Comparison of ENCODE assay signal across 18 mouse cellular contexts in the genomic region with DNA sequence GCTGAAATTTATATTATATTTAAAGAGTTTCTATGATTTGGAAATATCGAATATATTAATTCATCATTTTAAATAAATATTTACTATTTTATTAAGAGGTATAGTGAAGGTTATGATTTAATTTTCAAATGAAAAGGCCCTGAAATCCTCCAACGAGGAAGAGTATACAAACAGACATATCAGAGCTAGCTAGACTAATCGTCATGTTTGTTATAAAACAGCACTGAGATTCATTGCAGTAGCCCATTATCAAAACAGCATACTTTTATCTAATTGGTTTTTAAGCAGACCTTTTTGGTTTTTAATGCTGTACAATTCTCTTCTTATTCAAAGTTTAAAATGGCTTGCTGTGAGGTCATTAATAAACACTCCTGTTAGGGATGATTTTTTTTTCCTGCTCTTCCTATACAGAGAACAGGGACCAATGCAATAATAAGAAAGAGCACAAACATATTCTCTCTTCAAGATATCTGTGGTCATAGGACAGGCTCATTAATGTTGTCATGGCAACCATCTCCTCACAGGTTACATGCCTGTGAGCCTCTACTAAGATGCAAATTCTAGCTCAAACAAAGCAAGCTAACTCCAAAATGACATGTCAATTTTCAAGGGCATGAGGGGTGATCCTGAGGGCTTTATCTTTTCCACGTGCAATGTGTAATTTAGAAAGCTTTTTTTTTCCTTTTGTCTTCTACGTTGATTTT.
DNase-seq lines count a peak whose midpoint lies in the region; ATAC-seq and TF ChIP-seq lines count a peak whose summit lies in the region.
"Had no signal": no experiment of that assay in that cellular context is flagged by ENCODE, and none has a peak within 500 bp of the region (broad histone marks: within the 10 kb centered on the region; RNA-seq: fewer than 3 reads in every experiment).

No protein-coding gene starts in this region.

- ATAC-seq in neural tube, embryonic 11.5 days (ENCODE audit: insufficient read depth, low FRiP score, low TSS enrichment), result 0 out of 2 replicates have a peak, but pooled peaks have one; percentile 48
- peak; percentile 76 for ATAC-seq in forebrain, embryonic 14.5 days
- ATAC-seq in hindbrain, postnatal 0 days, result peak; percentile 69; the same call in 1 of the 2 replicates
- ATAC-seq in neural tube, embryonic 14.5 days (ENCODE audit: low read depth), result peak; percentile 75; the same call in 1 of the 2 replicates
- ATAC-seq in liver, embryonic 11.5 days (replicated peaks; ENCODE audit: low FRiP score), result no peak

- no peaks in the 10 kb centered on the region for H3K9me3 ChIP-seq in neural tube, embryonic 11.5 days (ENCODE audit: control insufficient read depth, low read length)
- no peaks in the 10 kb centered on the region for H3K9me3 ChIP-seq in forebrain, embryonic 14.5 days (replicated peaks; ENCODE audit: control insufficient read depth, low read length)
- H3K9me3 ChIP-seq in hindbrain, postnatal 0 days (ENCODE audit: low read length), result no peaks in the 10 kb centered on the region
- no peaks in the 10 kb centered on the region for H3K9me3 ChIP-seq in neural tube, embryonic 14.5 days (ENCODE audit: control insufficient read depth, low read length)
- H3K9me3 ChIP-seq in liver, embryonic 11.5 days (ENCODE audit: control insufficient read depth, low read length), result no peaks in the 10 kb centered on the region
- H3K9me3 ChIP-seq: embryonic facial prominence, embryonic 10.5 days; heart, embryonic 15.5 days; kidney, embryonic 15.5 days; limb, embryonic 15.5 days had no signal

- no peaks in the 10 kb centered on the region for H3K36me3 ChIP-seq in neural tube, embryonic 11.5 days (ENCODE audit: control insufficient read depth, insufficient read depth, low read length)
- no peaks in the 10 kb centered on the region for H3K36me3 ChIP-seq in forebrain, embryonic 14.5 days (ENCODE audit: control insufficient read depth, insufficient read depth, low read length)
- H3K36me3 ChIP-seq in hindbrain, postnatal 0 days (ENCODE audit: insufficient read depth, low read length), result no peaks in the 10 kb centered on the region
- no peaks in the 10 kb centered on the region for H3K36me3 ChIP-seq in neural tube, embryonic 14.5 days (ENCODE audit: control insufficient read depth, insufficient read depth, low read length)
- H3K36me3 ChIP-seq in liver, embryonic 11.5 days (ENCODE audit: control insufficient read depth, insufficient read depth, low read length), result no peaks in the 10 kb centered on the region
- H3K36me3 ChIP-seq: embryonic facial prominence, embryonic 10.5 days; heart, embryonic 15.5 days; kidney, embryonic 15.5 days; limb, embryonic 15.5 days had no signal

- H3K4me3 ChIP-seq in neural tube, embryonic 11.5 days (ENCODE audit: low read depth, low read length), result no peak overlapping the region
- no peak overlapping the region for H3K4me3 ChIP-seq in forebrain, embryonic 14.5 days (ENCODE audit: low read depth, low read length)
- no peak overlapping the region for H3K4me3 ChIP-seq in hindbrain, postnatal 0 days (ENCODE audit: low read length)
- no peak overlapping the region for H3K4me3 ChIP-seq in neural tube, embryonic 14.5 days (ENCODE audit: low read depth, low read length)
- no peak overlapping the region for H3K4me3 ChIP-seq in liver, embryonic 11.5 days (ENCODE audit: low read depth, low read length)
- H3K4me3 ChIP-seq: embryonic facial prominence, embryonic 10.5 days; erythroblast, embryonic 14.5 days; heart, embryonic 15.5 days; kidney, embryonic 15.5 days; limb, embryonic 15.5 days had no signal

- TF ChIP-seq CTCF in hindbrain, postnatal 0 days (IDR thresholded peaks at IDR 0.05; ENCODE audit: low read depth), result no peak

- no peaks in the 10 kb centered on the region for H3K4me1 ChIP-seq in neural tube, embryonic 11.5 days (ENCODE audit: control insufficient read depth, insufficient read depth, low read length)
- peaks cover 5% of the 10 kb centered on the region; the same call in 1 of the 2 replicates for H3K4me1 ChIP-seq in forebrain, embryonic 14.5 days (ENCODE audit: control insufficient read depth, insufficient read depth, low read length)
- H3K4me1 ChIP-seq in hindbrain, postnatal 0 days (ENCODE audit: insufficient read depth, low read length), result 0 out of 2 replicates have a peak, but pooled peaks cover 4% of the 10 kb centered on the region
- H3K4me1 ChIP-seq in neural tube, embryonic 14.5 days (ENCODE audit: control insufficient read depth, insufficient read depth, low read length), result no peaks in the 10 kb centered on the region
- H3K4me1 ChIP-seq in liver, embryonic 11.5 days (replicated peaks; ENCODE audit: control insufficient read depth, insufficient read depth, low read length), result no peaks in the 10 kb centered on the region
- H3K4me1 ChIP-seq: embryonic facial prominence, embryonic 10.5 days; heart, embryonic 15.5 days; kidney, embryonic 15.5 days; limb, embryonic 15.5 days had no signal

- H3K9ac ChIP-seq in neural tube, embryonic 11.5 days (ENCODE audit: low read length), result no peak overlapping the region
- no peak overlapping the region for H3K9ac ChIP-seq in forebrain, embryonic 14.5 days (ENCODE audit: low read length)
- no peak overlapping the region for H3K9ac ChIP-seq in hindbrain, postnatal 0 days (replicated peaks; ENCODE audit: low read length)
- H3K9ac ChIP-seq in neural tube, embryonic 14.5 days (replicated peaks; ENCODE audit: low read depth, low read length), result no peak overlapping the region
- H3K9ac ChIP-seq in liver, embryonic 11.5 days (ENCODE audit: low read depth, low read length), result no peak overlapping the region
- H3K9ac ChIP-seq: heart, embryonic 15.5 days; kidney, embryonic 15.5 days; limb, embryonic 15.5 days had no signal

- no peaks in the 10 kb centered on the region for H3K27me3 ChIP-seq in neural tube, embryonic 11.5 days (ENCODE audit: control insufficient read depth, insufficient read depth, low read length)
- no peaks in the 10 kb centered on the region for H3K27me3 ChIP-seq in forebrain, embryonic 14.5 days (replicated peaks; ENCODE audit: control insufficient read depth, insufficient read depth, low read length)
- no peaks in the 10 kb centered on the region for H3K27me3 ChIP-seq in hindbrain, postnatal 0 days (ENCODE audit: insufficient read depth, low read length)
- no peaks in the 10 kb centered on the region for H3K27me3 ChIP-seq in neural tube, embryonic 14.5 days (ENCODE audit: control insufficient read depth, insufficient read depth, low read length)
- H3K27me3 ChIP-seq in liver, embryonic 11.5 days (replicated peaks; ENCODE audit: control insufficient read depth, insufficient read depth, low read length), result no peaks in the 10 kb centered on the region
- H3K27me3 ChIP-seq: heart, embryonic 15.5 days; kidney, embryonic 15.5 days; limb, embryonic 15.5 days had no signal

- no peak overlapping the region for H3K27ac ChIP-seq in neural tube, embryonic 11.5 days (ENCODE audit: low read depth, low read length)
- H3K27ac ChIP-seq in forebrain, embryonic 14.5 days (ENCODE audit: low read depth, low read length), result peak overlapping the region; percentile 5; the same call in 1 of the 2 replicates
- no peak overlapping the region for H3K27ac ChIP-seq in hindbrain, postnatal 0 days
- no peak overlapping the region for H3K27ac ChIP-seq in neural tube, embryonic 14.5 days (ENCODE audit: low read depth, low read length)
- no peak overlapping the region for H3K27ac ChIP-seq in liver, embryonic 11.5 days (ENCODE audit: low read depth, low read length)
- H3K27ac ChIP-seq: embryonic facial prominence, embryonic 10.5 days; heart, embryonic 15.5 days; kidney, embryonic 15.5 days; limb, embryonic 15.5 days had no signal

- WGBS in neural tube, embryonic 11.5 days, result 75% methylated on average over 5 of the region's 5 CpGs
- 49% methylated on average over 5 of the region's 5 CpGs for WGBS in forebrain, embryonic 14.5 days
- WGBS in hindbrain, postnatal 0 days, result 46% methylated on average over 5 of the region's 5 CpGs
- 58% methylated on average over 5 of the region's 5 CpGs for whole genome bisulfite sequencing in neural tube, embryonic 14.5 days
- WGBS in liver, embryonic 11.5 days, result 76% methylated on average over 5 of the region's 5 CpGs

- H3K4me2 ChIP-seq in neural tube, embryonic 11.5 days (ENCODE audit: low read depth), result no peak overlapping the region
- H3K4me2 ChIP-seq in forebrain, embryonic 14.5 days (ENCODE audit: low read length), result no peak overlapping the region
- no peak overlapping the region for H3K4me2 ChIP-seq in hindbrain, postnatal 0 days (ENCODE audit: low read depth, low read length)
- no peak overlapping the region for H3K4me2 ChIP-seq in neural tube, embryonic 14.5 days (ENCODE audit: low read depth, low read length)
- H3K4me2 ChIP-seq in liver, embryonic 11.5 days, result no peak overlapping the region
- H3K4me2 ChIP-seq: heart, embryonic 15.5 days; kidney, embryonic 15.5 days; limb, embryonic 15.5 days had no signal

- DNase-seq in neural tube, embryonic 11.5 days (ENCODE audit: low spot score), result no peak
- no peak for DNase-seq in neural tube, embryonic 10.5 days (ENCODE audit: extremely low spot score, low spot score)
- peak; percentile 79 for DNase-seq in forebrain, embryonic 14.5 days (ENCODE audit: low spot score)
- peak; percentile 61 for DNase-seq in hindbrain, postnatal 0 days (ENCODE audit: low spot score)
- DNase-seq in liver, embryonic 11.5 days (ENCODE audit: low spot score), result no peak
- DNase-seq in B cell, adult 2 months, result no peak
- no peak for DNase-seq in kidney, postnatal 25 days
- DNase-seq: adrenal gland, adult 8-10 months; cerebellum, adult 9-11 months; heart, adult 11 months; lung, adult 18-20 months; lung, postnatal 36 days had no signal

Comparison
In these comparisons a context has a peak if more than half of its experiments do, and no peak if none do; other contexts are left out.
1. DNase-seq: peak in forebrain, embryonic 14.5 days (single experiment) and hindbrain, postnatal 0 days (single experiment); none in neural tube, embryonic 11.5 days (single experiment), neural tube, embryonic 10.5 days (single experiment), liver, embryonic 11.5 days (single experiment), B cell, adult 2 months (0 of 2) and kidney, postnatal 25 days (0 of 2).